Mouse (Mus musculus): ENCODE results near the gene Ccnjl.

The Ccnjl gene

GRCm38 (mm10) chr11:43528683-43529499 is at the start of gene Ccnjl:
Gene Ccnjl, plus strand, starts transcription at chr11:43528784.
- peak; percentile 85 for DNase-seq (ENCODE audit: extremely low spot score, low spot score)

- DNase-seq (ENCODE audit: extremely low spot score, low spot score) = no peak
Measured at GRCm38 (mm10) chr11:43479376-43479775, 49.2 kb upstream of the Ccnjl start.

GRCm38 (mm10) chr11:43480561-43480960 is 48.0 kb upstream of the Ccnjl start:
- DNase-seq (ENCODE audit: extremely low spot score, low spot score) = no peak

GRCm38 (mm10) chr11:43481672-43482522 is 46.7 kb upstream of the Ccnjl start:
- DNase-seq (ENCODE audit: extremely low spot score, low spot score) = no peak

GRCm38 (mm10) chr11:43483122-43483792 is 45.3 kb upstream of the Ccnjl start:
- DNase-seq (ENCODE audit: extremely low spot score, low spot score) = no peak

- DNase-seq (ENCODE audit: extremely low spot score, low spot score) = no peak
Measured at GRCm38 (mm10) chr11:43484057-43484456, 44.5 kb upstream of the Ccnjl start.

- no peak for DNase-seq (ENCODE audit: extremely low spot score, low spot score)
Measured at GRCm38 (mm10) chr11:43484652-43485051, 43.9 kb upstream of the Ccnjl start.

- no peak for DNase-seq (ENCODE audit: extremely low spot score, low spot score)
Measured at GRCm38 (mm10) chr11:43485855-43486254, 42.7 kb upstream of the Ccnjl start.

GRCm38 (mm10) chr11:43492663-43493062 is 35.9 kb upstream of the Ccnjl start:
- DNase-seq (ENCODE audit: extremely low spot score, low spot score) = peak; percentile 81

- DNase-seq (ENCODE audit: extremely low spot score, low spot score) = peak; percentile 80
Measured at GRCm38 (mm10) chr11:43493815-43494409, 34.7 kb upstream of the Ccnjl start.

- DNase-seq (ENCODE audit: extremely low spot score, low spot score) = peak; percentile 27
Measured at GRCm38 (mm10) chr11:43495037-43495436, 33.5 kb upstream of the Ccnjl start.

- DNase-seq (ENCODE audit: extremely low spot score, low spot score) = no peak
Measured at GRCm38 (mm10) chr11:43495532-43495931, 33.1 kb upstream of the Ccnjl start.

GRCm38 (mm10) chr11:43501256-43501655 is 27.3 kb upstream of the Ccnjl start:
- no peak for DNase-seq (ENCODE audit: extremely low spot score, low spot score)

- no peak for DNase-seq (ENCODE audit: extremely low spot score, low spot score)
Measured at GRCm38 (mm10) chr11:43505188-43505587, 23.4 kb upstream of the Ccnjl start.

- DNase-seq (ENCODE audit: extremely low spot score, low spot score) = no peak
Measured at GRCm38 (mm10) chr11:43507976-43508375, 20.6 kb upstream of the Ccnjl start.

GRCm38 (mm10) chr11:43509878-43510277 is 18.7 kb upstream of the Ccnjl start:
- no peak for DNase-seq (ENCODE audit: extremely low spot score, low spot score)

GRCm38 (mm10) chr11:43512661-43513190 is 15.9 kb upstream of the Ccnjl start:
- DNase-seq (ENCODE audit: extremely low spot score, low spot score) = no peak

- peak; percentile 49 for DNase-seq (ENCODE audit: extremely low spot score, low spot score)
Measured at GRCm38 (mm10) chr11:43516344-43517021, 12.1 kb upstream of the Ccnjl start.

GRCm38 (mm10) chr11:43517641-43518040 is 10.9 kb upstream of the Ccnjl start:
- no peak for DNase-seq (ENCODE audit: extremely low spot score, low spot score)

- DNase-seq (ENCODE audit: extremely low spot score, low spot score) = no peak
Measured at GRCm38 (mm10) chr11:43518086-43518485, 10.5 kb upstream of the Ccnjl start.

- no peak for DNase-seq (ENCODE audit: extremely low spot score, low spot score)
Measured at GRCm38 (mm10) chr11:43518821-43519220, 9.8 kb upstream of the Ccnjl start.

Data from neural tube, embryonic 10.5 days (tissue).